Mouse (Mus musculus) liver, postnatal 0 days (tissue): ENCODE data around the gene Cdc42ep4. TPM values are rescaled to one million over a fixed set of nuclear protein-coding genes. Genes with fewer than 3 reads are reported as not detected.

Experiments used
- ATAC-seq: fragments of 200-750 bp; cut with Nextera tagmentation; 2 replicates; pipeline ENCODE4 v1.8.0; 2017; ENCODE audit warnings: mild to moderate bottlenecking, moderate library complexity
- DNase-seq: peaks from one replicate; pipeline ENCODE4 v3.0.0-alpha.2; 2016
- H3K27ac ChIP-seq: fragments of 300-500 bp; sonication (generic); 2 replicates; pipeline ENCODE4 v1.5.1; 2014; ENCODE audit warnings: antibody characterized with exemption, moderate library complexity, mild to moderate bottlenecking, low read depth
- H3K27me3 ChIP-seq: fragments of 300-500 bp; sonication (generic); 2 replicates; pipeline ENCODE4 v1.6.1; 2014; ENCODE audit warnings: low read length, control low read depth, mixed read lengths; ENCODE audit not compliant: insufficient read depth
- H3K36me3 ChIP-seq: fragments of 300-500 bp; sonication (generic); replicated peaks from 2 replicates; pipeline ENCODE4 v1.6.1; 2014; ENCODE audit warnings: mild to moderate bottlenecking, control low read depth, low read length, moderate library complexity, mixed read lengths; ENCODE audit not compliant: insufficient read depth
- H3K4me1 ChIP-seq: fragments of 300-500 bp; sonication (generic); 2 replicates; pipeline ENCODE4 v1.6.1; 2014; ENCODE audit warnings: antibody characterized with exemption, mild to moderate bottlenecking, control low read depth; ENCODE audit not compliant: insufficient read depth
- H3K4me2 ChIP-seq: fragments of 300-500 bp; sonication (generic); 2 replicates; pipeline ENCODE4 v1.6.1; 2014; ENCODE audit warnings: low read depth, mild to moderate bottlenecking, low read length, moderate library complexity, mixed read lengths
- H3K4me3 ChIP-seq: fragments of 300-500 bp; sonication (generic); 2 replicates; pipeline ENCODE4 v1.5.1; 2014; ENCODE audit warnings: low read depth, low read length
- H3K9ac ChIP-seq: fragments of 300-500 bp; sonication (generic); replicated peaks from 2 replicates; pipeline ENCODE4 v1.6.1; 2014; ENCODE audit warnings: mild to moderate bottlenecking, moderate library complexity
- H3K9me3 ChIP-seq: fragments of 300-500 bp; sonication (generic); 2 replicates; pipeline ENCODE4 v1.6.1; 2016; ENCODE audit warnings: mild to moderate bottlenecking, control low read depth, low read length, mixed read lengths
- CTCF ChIP-seq: sonication (generic); IDR thresholded peaks from 2 replicates; pipeline ENCODE4 v1.5.1; 2016; ENCODE audit warnings: antibody characterized with exemption, low read depth
- EP300 ChIP-seq: IDR thresholded peaks from 2 replicates; pipeline ENCODE4 v1.6.1; 2016; ENCODE audit warnings: antibody characterized with exemption, low read depth, mild to moderate bottlenecking
- WGBS: fragments of 180-500 bp; shearing (Covaris S2); extraction: QIAGEN DNeasy Blood & Tissue Kit; methylation state at CpG from one replicate; pipeline ENCODE4 v1.1.7; 2014; ENCODE audit not compliant: insufficient replicate concordance; 5-methylcytosine and 5-hydroxymethylcytosine counted together
- polyA plus RNA-seq: library from polyadenylated mRNA; unstranded; fragments of >200 nt; fragmentation: Nextera tagmentation; extraction: Ambion mirVana; gene quantifications from 2 replicates; pipeline ENCODE4 v1.2.1, GENCODE M21; 2015

Gene Cdc42ep4
- 12.4 and 13.7 TPM in 2 replicates for polyA plus RNA-seq

DNA sequence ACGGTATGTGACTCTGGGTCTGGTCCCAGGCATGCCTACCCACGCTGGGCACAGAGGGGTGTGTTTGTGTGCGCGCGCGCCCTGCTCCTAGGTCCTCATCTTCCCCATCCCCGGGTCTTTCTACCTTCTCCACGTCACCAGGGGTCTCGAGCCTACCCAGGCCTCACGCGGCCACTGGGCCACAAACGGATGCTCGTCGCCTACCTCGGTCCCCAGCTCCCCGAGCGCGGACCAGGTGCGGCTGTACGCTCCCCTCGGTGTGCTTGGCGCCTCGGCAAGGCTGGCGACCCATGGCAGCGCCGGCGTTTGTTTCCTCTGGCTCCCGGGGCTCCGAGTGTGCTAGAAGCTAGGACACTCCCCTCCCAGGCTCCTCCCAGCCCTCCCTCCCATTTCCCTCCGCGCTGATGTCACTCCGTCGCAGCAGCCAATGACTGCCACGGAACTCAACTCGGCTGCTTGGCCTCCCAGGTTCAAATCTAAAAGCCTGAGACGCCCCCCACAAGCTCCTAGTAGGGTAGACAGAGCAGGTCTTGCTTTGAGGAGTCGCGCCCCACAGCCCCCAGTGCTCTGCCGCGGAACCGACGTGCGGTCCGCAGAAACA is at the start of gene Cdc42ep4:
Cdc42ep4 (minus strand) TSS at position 398 of the 601 bp plus-strand sequence.
- Histone ChIP-seq H3K4me3 (peak within 1 kb of the TSS; percentile 72), H3K4me1 (peaks cover 39% of the 10 kb centered on the region), H3K4me2 (peak within 1 kb of the TSS; percentile 97), H3K27me3 (no peaks in the 10 kb centered on the region), H3K9ac (peak within 1 kb of the TSS; percentile 81), H3K36me3 (peaks cover 4% of the 10 kb centered on the region; the same call in 1 of the 2 replicates), H3K27ac (peak within 1 kb of the TSS; percentile 98), H3K9me3 (no peaks in the 10 kb centered on the region)
- no peak for TF ChIP-seq CTCF
- TF ChIP-seq EP300, result no peak
- DNase-seq, result peak; percentile 94
- peak; percentile 82 for ATAC-seq
- WGBS, result under 1% methylated on average over 44 of the region's 44 CpGs

DNA sequence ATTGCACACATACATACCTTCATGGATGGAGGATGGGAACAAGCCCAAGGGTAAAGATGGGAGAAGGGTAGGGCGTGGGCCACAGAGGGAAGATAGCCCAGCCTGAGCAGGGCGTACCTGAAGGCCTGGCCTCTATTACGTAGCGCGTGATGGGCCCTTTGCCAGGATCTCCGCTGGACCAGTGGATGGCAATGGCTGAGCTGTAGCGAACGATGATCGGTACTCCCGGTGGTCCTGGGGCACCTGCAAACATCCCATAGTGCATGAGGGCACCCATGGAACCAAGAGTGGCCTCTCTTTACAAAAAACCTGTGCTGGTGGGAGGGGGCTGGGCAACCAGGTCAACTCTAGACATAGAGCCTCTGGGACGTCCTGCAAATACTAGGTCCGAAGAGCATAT is 48.3 kb upstream of the Cdc42ep4 start:
- Histone ChIP-seq H3K27ac (no peak overlapping the region), H3K4me3 (no peak overlapping the region), H3K4me1 (peaks cover 13% of the 10 kb centered on the region; the same call in 1 of the 2 replicates), H3K9ac (no peak overlapping the region), H3K4me2 (no peak overlapping the region), H3K27me3 (no peaks in the 10 kb centered on the region), H3K36me3 (no peaks in the 10 kb centered on the region), H3K9me3 (no peaks in the 10 kb centered on the region)
- ATAC-seq, result no peak
- TF ChIP-seq CTCF (no peak), EP300 (no peak)
- no peak for DNase-seq
- WGBS, result 90% methylated on average over 12 of the region's 12 CpGs

DNA sequence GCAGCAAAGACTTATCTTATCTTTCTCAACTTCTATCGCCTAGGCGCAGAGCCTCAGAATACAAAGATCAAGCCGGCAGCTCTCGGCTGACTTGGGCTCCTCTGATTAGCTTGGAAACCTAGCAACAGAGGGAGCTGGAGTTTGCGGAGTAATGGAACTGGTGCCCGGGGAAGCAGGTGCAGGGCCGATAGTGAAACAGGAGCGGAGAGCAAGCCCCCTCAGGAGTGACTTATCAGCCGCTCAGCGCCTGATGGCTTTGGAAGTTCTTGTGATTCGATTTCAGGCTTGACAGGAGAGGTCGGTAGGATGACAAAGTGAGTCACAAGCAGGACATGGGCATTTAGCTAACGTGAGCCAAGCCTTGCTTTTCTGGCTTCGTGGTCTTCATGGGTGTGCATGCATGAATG is 47.4 kb upstream of the Cdc42ep4 start:
- no peak overlapping the region for H3K27ac ChIP-seq
- H3K9me3 ChIP-seq, result no peaks in the 10 kb centered on the region
- H3K4me3 ChIP-seq, result no peak overlapping the region
- H3K4me2 ChIP-seq, result peak overlapping the region; percentile 28
- no peaks in the 10 kb centered on the region for H3K36me3 ChIP-seq
- no peak for DNase-seq
- no peaks in the 10 kb centered on the region for H3K27me3 ChIP-seq
- no peak overlapping the region for H3K9ac ChIP-seq
- no peak for TF ChIP-seq CTCF
- peak; percentile 93 for TF ChIP-seq EP300
- ATAC-seq, result peak; percentile 79
- H3K4me1 ChIP-seq, result peaks cover 13% of the 10 kb centered on the region; the same call in 1 of the 2 replicates
- 57% methylated on average over 14 of the region's 14 CpGs for WGBS

DNA sequence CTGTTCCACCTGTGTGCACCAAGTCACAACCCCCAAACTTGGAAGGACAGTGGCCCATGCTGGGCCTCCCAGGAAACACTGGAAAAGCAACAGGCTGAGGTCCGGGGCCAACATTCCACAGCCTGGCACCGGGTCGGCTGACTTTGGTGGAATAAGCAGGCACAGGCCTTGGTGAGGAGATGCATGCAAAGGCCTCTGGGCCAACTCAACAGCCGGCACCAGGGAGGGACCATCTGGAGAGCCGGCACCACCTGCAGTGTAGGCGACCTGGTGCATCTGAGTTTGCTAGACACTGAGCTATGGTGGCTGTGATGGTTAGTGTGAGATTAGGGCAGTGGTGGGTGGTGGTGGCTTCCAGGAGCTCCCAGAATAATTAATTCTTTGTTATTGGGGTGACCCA is 46.3 kb upstream of the Cdc42ep4 start:
- Histone ChIP-seq H3K27me3 (no peaks in the 10 kb centered on the region), H3K4me3 (no peak overlapping the region), H3K27ac (no peak overlapping the region), H3K9ac (no peak overlapping the region), H3K9me3 (no peaks in the 10 kb centered on the region), H3K4me1 (peaks cover 12% of the 10 kb centered on the region; the same call in 1 of the 2 replicates), H3K36me3 (no peaks in the 10 kb centered on the region), H3K4me2 (no peak overlapping the region)
- no peak for DNase-seq
- no peak for ATAC-seq
- 80% methylated on average over 6 of the region's 6 CpGs for WGBS
- TF ChIP-seq CTCF (no peak), EP300 (no peak)

DNA sequence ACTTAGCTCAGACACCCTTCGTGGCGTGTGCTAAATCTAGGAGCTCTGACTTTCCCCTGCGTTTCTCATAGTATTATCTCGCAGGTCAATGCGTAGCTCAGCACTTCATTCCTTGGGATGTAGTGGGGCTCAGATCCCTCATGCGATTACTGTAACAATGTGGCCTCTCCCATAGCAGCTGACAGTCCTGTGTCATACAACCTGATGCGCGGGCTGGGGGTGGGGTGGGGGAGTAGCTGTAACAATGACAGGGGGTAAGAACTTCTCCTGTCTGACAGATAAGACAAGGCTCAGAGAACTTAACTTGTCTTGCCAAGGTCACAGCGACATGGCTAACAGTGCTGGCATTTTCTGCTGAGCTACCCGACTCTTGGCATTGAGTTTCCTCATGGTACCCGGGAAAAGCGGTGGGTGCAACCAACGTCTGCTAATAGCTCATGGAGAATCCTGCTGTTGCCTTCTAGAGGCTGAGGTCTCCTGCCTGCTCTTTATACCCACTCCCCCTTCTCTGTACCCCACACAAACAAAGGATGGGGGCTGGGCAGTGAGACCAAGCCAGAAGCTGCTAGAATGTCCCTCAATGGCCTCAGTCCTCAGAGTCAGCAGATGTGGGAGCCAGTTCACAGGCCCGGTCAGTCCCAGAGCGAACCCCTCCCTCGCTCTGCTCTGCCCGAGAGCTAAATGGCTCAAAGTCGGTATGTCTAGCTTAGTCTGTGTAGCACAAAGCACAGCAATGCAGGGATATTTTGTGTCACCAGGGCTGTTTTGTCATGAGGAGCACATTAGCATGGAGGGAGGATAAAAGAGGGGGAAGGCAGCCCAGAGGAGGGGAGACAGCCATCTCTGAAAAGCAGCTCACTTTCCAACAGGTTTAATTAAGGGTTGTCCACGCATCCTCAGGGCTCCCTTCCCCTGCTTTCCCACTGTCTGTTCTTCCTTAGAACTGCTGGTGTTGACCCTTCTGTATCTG is 45.6 kb upstream of the Cdc42ep4 start:
- no peak for DNase-seq
- Histone ChIP-seq H3K9ac (no peak overlapping the region), H3K9me3 (no peaks in the 10 kb centered on the region), H3K4me2 (no peak overlapping the region), H3K27me3 (no peaks in the 10 kb centered on the region), H3K4me3 (no peak overlapping the region), H3K27ac (no peak overlapping the region), H3K36me3 (no peaks in the 10 kb centered on the region), H3K4me1 (peaks cover 6% of the 10 kb centered on the region; the same call in 1 of the 2 replicates)
- WGBS, result 69% methylated on average over 19 of the region's 19 CpGs
- TF ChIP-seq EP300 (no peak), CTCF (no peak)
- no peak for ATAC-seq

DNA sequence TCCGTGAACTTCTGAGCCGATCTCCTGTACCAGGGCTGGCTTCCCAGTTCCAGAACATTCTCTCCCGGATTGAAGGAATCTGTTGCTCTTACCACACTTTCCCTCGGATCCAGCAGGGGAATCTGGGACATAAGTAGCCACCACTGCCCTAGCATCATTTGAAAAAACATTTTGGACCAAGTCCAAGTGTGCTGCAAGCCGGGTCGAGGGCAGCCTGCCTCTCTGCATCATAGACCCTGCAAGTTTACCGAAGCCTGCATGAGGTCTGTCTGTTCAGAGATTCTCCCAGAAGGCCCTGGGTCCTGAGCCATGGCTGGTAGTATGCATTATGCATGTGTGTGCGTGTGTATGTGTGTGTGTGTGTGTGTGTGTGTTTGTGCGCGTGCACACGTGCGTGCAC is 44.2 kb upstream of the Cdc42ep4 start:
- no peaks in the 10 kb centered on the region for H3K27me3 ChIP-seq
- no peaks in the 10 kb centered on the region for H3K9me3 ChIP-seq
- H3K4me3 ChIP-seq, result no peak overlapping the region
- H3K9ac ChIP-seq, result no peak overlapping the region
- H3K27ac ChIP-seq, result no peak overlapping the region
- no peaks in the 10 kb centered on the region for H3K36me3 ChIP-seq
- ATAC-seq (no peak), DNase-seq (no peak)
- H3K4me1 ChIP-seq, result peaks cover 5% of the 10 kb centered on the region; the same call in 1 of the 2 replicates
- WGBS, result 81% methylated on average over 12 of the region's 12 CpGs
- no peak overlapping the region for H3K4me2 ChIP-seq
- TF ChIP-seq CTCF (no peak), EP300 (no peak)
